Mouse (Mus musculus): ENCODE measurements at regions not wholly inside any gene's neighbourhood (a gene's known extent, or its start where the extent isn't known, plus 50 kb on each side); places are given as distances from the start of the nearest gene placed in this dataset.

DNA sequence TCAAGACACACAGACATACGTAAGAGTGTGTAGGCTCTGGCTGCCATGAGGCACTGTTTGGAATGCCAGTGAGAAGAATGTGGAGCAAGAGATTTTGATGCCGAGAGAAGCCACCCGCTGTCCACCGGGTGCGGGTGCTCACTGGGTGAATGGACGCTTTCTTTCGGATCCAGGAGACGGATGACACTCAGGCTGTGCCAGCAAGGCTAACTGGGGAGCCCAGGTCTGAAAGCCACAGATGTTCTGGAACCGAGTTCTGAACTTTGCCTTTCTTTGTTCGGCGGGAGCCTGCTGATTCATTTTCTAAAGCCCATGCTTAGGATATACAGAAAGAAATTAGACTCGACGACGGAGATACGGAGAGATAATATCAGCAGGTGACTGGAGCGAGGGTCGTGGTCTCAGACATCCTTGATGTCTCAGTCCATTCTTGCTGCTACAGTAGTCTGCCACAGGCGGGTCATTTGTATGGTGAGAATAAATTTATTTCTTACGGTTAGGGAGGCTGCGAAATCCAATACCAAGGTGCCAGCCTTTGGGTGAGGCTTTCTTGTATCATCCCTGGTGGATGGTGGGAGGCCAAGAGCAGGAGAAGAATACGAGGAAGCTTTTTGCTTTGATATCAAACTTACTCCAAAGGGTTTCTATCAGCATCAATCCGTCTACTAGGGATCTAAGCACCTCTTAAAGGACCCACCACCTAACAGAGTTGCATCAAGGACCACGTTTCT, 80.4 kb upstream of the Cpm start:
- no peak overlapping the region for H3K4me3 ChIP-seq (replicated peaks; ENCODE audit: control insufficient read depth, low read depth, low read length)
- no peaks in the 10 kb centered on the region for H3K4me1 ChIP-seq (ENCODE audit: control insufficient read depth, insufficient read depth, low read length)
- 86% methylated on average over 23 of the region's 23 CpGs for WGBS
- TF ChIP-seq POLR2A (IDR thresholded peaks at IDR 0.05; ENCODE audit: borderline replicate concordance, control insufficient read depth, low read depth, low read length) (no peak), CTCF (IDR thresholded peaks at IDR 0.05; ENCODE audit: control insufficient read depth, insufficient read depth, low read length) (no peak)
- H3K27ac ChIP-seq (ENCODE audit: control insufficient read depth, insufficient read depth, low read depth, low read length, poor library complexity), result no peak overlapping the region

DNA sequence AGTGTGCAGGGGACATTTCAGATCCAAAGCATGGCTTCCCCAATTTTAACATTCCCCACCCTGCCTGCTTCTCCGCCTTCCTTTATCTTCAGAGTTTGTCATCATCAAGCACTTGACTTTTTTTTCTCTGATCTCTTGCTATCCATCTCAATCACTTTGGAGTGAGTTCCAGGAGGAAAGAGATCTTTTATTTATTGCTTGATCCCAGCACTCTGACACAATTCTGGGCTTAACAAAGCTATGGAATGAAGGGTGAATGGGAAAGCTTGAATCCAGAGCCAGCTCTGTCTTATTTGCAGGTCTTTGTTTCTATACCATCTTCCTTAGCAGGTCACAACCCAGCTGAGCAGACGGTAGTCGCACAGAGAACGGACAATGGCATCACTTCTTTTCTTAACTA, 81.0 kb upstream of the Cpm start:
- WGBS, result 66% methylated on average over 4 of the region's 4 CpGs
- H3K4me3 ChIP-seq (replicated peaks; ENCODE audit: control insufficient read depth, low read depth, low read length), result no peak overlapping the region
- TF ChIP-seq CTCF (IDR thresholded peaks at IDR 0.05; ENCODE audit: control insufficient read depth, insufficient read depth, low read length), result no peak
- no peak for TF ChIP-seq POLR2A (IDR thresholded peaks at IDR 0.05; ENCODE audit: borderline replicate concordance, control insufficient read depth, low read depth, low read length)

GRCm38 (mm10) chr10:117547275-117547674, 82.0 kb upstream of the Cpm start:
- WGBS, result 81% methylated on average over 6 of the region's 6 CpGs
- H3K27ac ChIP-seq (ENCODE audit: control insufficient read depth, insufficient read depth, low read depth, low read length, poor library complexity), result no peak overlapping the region
- no peak overlapping the region for H3K4me3 ChIP-seq (replicated peaks; ENCODE audit: control insufficient read depth, low read depth, low read length)
- H3K4me1 ChIP-seq (ENCODE audit: control insufficient read depth, insufficient read depth, low read length), result no peaks in the 10 kb centered on the region
- no peak for TF ChIP-seq CTCF (IDR thresholded peaks at IDR 0.05; ENCODE audit: control insufficient read depth, insufficient read depth, low read length)
- TF ChIP-seq POLR2A (IDR thresholded peaks at IDR 0.05; ENCODE audit: borderline replicate concordance, control insufficient read depth, low read depth, low read length), result no peak

More for the DNA sequence above, 81.0 kb upstream of the Cpm start:
- Histone ChIP-seq H3K27ac (ENCODE audit: control insufficient read depth, insufficient read depth, low read depth, low read length, poor library complexity) (no peak overlapping the region), H3K4me1 (ENCODE audit: control insufficient read depth, insufficient read depth, low read length) (no peaks in the 10 kb centered on the region)

GRCm38 (mm10) chr10:117545842-117546631, 83.3 kb upstream of the Cpm start:
- H3K27ac ChIP-seq (ENCODE audit: control insufficient read depth, insufficient read depth, low read depth, low read length, poor library complexity), result no peak overlapping the region
- no peak overlapping the region for H3K4me3 ChIP-seq (replicated peaks; ENCODE audit: control insufficient read depth, low read depth, low read length)
- 75% methylated on average over 5 of the region's 5 CpGs for WGBS
- no peak for TF ChIP-seq POLR2A (IDR thresholded peaks at IDR 0.05; ENCODE audit: borderline replicate concordance, control insufficient read depth, low read depth, low read length)
- TF ChIP-seq CTCF (IDR thresholded peaks at IDR 0.05; ENCODE audit: control insufficient read depth, insufficient read depth, low read length), result no peak
- no peaks in the 10 kb centered on the region for H3K4me1 ChIP-seq (ENCODE audit: control insufficient read depth, insufficient read depth, low read length)

DNA sequence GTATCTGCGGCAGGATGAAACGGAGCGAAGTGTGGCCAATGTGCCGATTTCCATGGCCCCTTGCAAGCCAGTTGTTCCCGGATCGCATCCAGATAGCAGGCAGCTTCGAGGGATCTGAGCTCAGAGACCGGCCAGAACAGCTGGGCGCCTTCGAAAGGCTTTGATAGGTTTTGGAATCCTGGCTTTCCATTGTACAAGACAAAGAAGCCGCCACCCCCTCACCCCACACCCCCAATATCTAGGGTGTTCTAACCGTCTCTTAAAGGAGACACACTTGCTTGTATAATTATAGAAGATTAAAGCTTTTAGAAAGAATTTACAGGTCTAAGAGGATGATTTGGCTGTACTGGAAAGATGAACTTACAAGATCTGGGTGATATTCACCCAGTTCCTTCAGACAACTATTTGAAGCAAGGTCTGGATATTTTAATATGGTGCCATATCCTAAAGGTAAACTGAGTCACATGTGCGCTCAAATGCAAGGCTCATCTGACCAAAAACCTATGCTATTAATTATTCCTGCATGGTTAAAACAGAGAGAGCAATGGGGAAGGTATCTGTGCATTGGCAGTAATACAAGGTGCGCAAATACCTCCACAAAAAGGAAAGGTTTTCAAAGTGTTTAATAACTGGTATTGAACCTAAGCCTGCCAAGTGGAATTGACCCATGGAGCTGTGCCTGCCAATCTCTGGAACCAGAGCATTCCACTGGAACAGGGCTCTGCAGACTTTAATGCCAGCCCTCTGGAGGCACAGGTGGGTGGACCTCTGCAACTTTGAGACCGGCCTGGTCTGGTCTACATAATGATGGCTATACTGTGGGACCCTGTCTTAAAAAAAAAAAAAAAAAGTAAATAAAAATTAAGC, 84.4 kb upstream of the Cpm start:
- no peak overlapping the region for H3K27ac ChIP-seq (ENCODE audit: control insufficient read depth, insufficient read depth, low read depth, low read length, poor library complexity)
- H3K4me3 ChIP-seq (replicated peaks; ENCODE audit: control insufficient read depth, low read depth, low read length), result no peak overlapping the region
- no peak for TF ChIP-seq POLR2A (IDR thresholded peaks at IDR 0.05; ENCODE audit: borderline replicate concordance, control insufficient read depth, low read depth, low read length)
- no peak for TF ChIP-seq CTCF (IDR thresholded peaks at IDR 0.05; ENCODE audit: control insufficient read depth, insufficient read depth, low read length)
- no peaks in the 10 kb centered on the region for H3K4me1 ChIP-seq (ENCODE audit: control insufficient read depth, insufficient read depth, low read length)
- 79% methylated on average over 15 of the region's 15 CpGs for WGBS

- H3K27ac ChIP-seq (ENCODE audit: control insufficient read depth, insufficient read depth, low read depth, low read length, poor library complexity), result no peak overlapping the region
- TF ChIP-seq POLR2A (IDR thresholded peaks at IDR 0.05; ENCODE audit: borderline replicate concordance, control insufficient read depth, low read depth, low read length), result no peak
- no peak for TF ChIP-seq CTCF (IDR thresholded peaks at IDR 0.05; ENCODE audit: control insufficient read depth, insufficient read depth, low read length)
Measured at GRCm38 (mm10) chr10:117543995-117544679, 85.2 kb upstream of the Cpm start.

DNA sequence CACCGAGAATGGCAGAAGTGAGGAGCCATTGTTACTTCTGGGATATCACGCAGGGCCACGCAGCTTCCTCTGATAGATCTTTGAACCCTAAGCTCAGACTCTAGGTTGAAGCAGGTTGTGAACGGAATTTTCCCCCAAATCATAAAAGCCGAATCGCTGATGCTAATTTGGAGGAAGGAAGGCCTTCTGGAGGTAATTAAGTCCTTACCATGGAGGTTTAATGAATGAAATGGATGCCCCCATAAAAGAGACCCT, 85.7 kb upstream of the Cpm start:
- no peaks in the 10 kb centered on the region; the same call in 1 of the 2 replicates for H3K4me1 ChIP-seq (ENCODE audit: control insufficient read depth, insufficient read depth, low read length)
- no peak overlapping the region for H3K27ac ChIP-seq (ENCODE audit: control insufficient read depth, insufficient read depth, low read depth, low read length, poor library complexity)
- 89% methylated on average over 6 of the region's 6 CpGs for WGBS
- TF ChIP-seq CTCF (IDR thresholded peaks at IDR 0.05; ENCODE audit: control insufficient read depth, insufficient read depth, low read length), result no peak
- TF ChIP-seq POLR2A (IDR thresholded peaks at IDR 0.05; ENCODE audit: borderline replicate concordance, control insufficient read depth, low read depth, low read length), result no peak
- no peak overlapping the region for H3K4me3 ChIP-seq (replicated peaks; ENCODE audit: control insufficient read depth, low read depth, low read length)

More at GRCm38 (mm10) chr10:117543995-117544679, 85.2 kb upstream of the Cpm start:
- H3K4me1 ChIP-seq (ENCODE audit: control insufficient read depth, insufficient read depth, low read length), result no peaks in the 10 kb centered on the region; the same call in 1 of the 2 replicates
- WGBS, result 86% methylated on average over 13 of the region's 13 CpGs
- no peak overlapping the region for H3K4me3 ChIP-seq (replicated peaks; ENCODE audit: control insufficient read depth, low read depth, low read length)

All from bone marrow, adult 2 months (tissue).